Mouse (Mus musculus) intestine, postnatal 0 days (tissue): ENCODE measurements around the gene Crtap. TPM values are rescaled to one million over a fixed set of nuclear protein-coding genes. Genes with fewer than 3 reads are reported as not detected.

ENCODE experiments used
- ATAC-seq: fragments of 200-750 bp; cut with Nextera tagmentation; 2 replicates; pipeline ENCODE4 v1.8.0; 2017; ENCODE audit warnings: mild to moderate bottlenecking, moderate TSS enrichment, moderate library complexity
- H3K27ac ChIP-seq: fragments of 300-500 bp; sonication (generic); 2 replicates; pipeline ENCODE4 v1.5.1; 2014; ENCODE audit warnings: mild to moderate bottlenecking, low read depth, low read length, moderate library complexity
- H3K27me3 ChIP-seq: fragments of 300-500 bp; sonication (generic); replicated peaks from 2 replicates; pipeline ENCODE4 v1.6.1; 2014; ENCODE audit warnings: low read length, mixed read lengths; ENCODE audit not compliant: control insufficient read depth, insufficient read depth
- H3K36me3 ChIP-seq: fragments of 300-500 bp; sonication (generic); 2 replicates; pipeline ENCODE4 v1.6.1; 2014; ENCODE audit warnings: mild to moderate bottlenecking, moderate library complexity; ENCODE audit not compliant: control insufficient read depth, insufficient read depth
- H3K4me1 ChIP-seq: fragments of 300-500 bp; sonication (generic); replicated peaks from 2 replicates; pipeline ENCODE4 v1.6.1; 2014; ENCODE audit warnings: antibody characterized with exemption, low read length, mixed read lengths; ENCODE audit not compliant: control insufficient read depth, insufficient read depth
- H3K4me2 ChIP-seq: fragments of 300-500 bp; sonication (generic); replicated peaks from 2 replicates; pipeline ENCODE4 v1.6.1; 2014; ENCODE audit warnings: low read depth, mild to moderate bottlenecking, moderate library complexity
- H3K4me3 ChIP-seq: fragments of 300-500 bp; sonication (generic); 2 replicates; pipeline ENCODE4 v1.5.1; 2014; ENCODE audit warnings: low read depth, low read length
- H3K9ac ChIP-seq: fragments of 300-500 bp; sonication (generic); 2 replicates; pipeline ENCODE4 v1.6.1; 2014; ENCODE audit warnings: mild to moderate bottlenecking, low read depth, low read length
- H3K9me3 ChIP-seq: fragments of 300-500 bp; sonication (generic); 2 replicates; pipeline ENCODE4 v1.6.1; 2016; ENCODE audit warnings: mixed run types; ENCODE audit not compliant: control insufficient read depth
- CTCF ChIP-seq: sonication (generic); IDR thresholded peaks from 2 replicates; pipeline ENCODE4 v1.5.1; 2016; ENCODE audit warnings: low read depth, mild to moderate bottlenecking, control low read depth, antibody characterized with exemption, moderate library complexity
- WGBS: fragments of 180-500 bp; shearing (Covaris S2); extraction: QIAGEN DNeasy Blood & Tissue Kit; methylation state at CpG from one replicate; pipeline ENCODE4 v1.1.7; 2014; 5-methylcytosine and 5-hydroxymethylcytosine counted together
- polyA plus RNA-seq: library from polyadenylated mRNA; unstranded; fragments of >200 nt; fragmentation: Nextera tagmentation; extraction: Ambion mirVana; gene quantifications from 2 replicates; pipeline ENCODE4 v1.2.1, GENCODE M21; 2015

Gene Crtap
- polyA plus RNA-seq, 1 experiment from 2014 or later: 58.3 TPM

DNA sequence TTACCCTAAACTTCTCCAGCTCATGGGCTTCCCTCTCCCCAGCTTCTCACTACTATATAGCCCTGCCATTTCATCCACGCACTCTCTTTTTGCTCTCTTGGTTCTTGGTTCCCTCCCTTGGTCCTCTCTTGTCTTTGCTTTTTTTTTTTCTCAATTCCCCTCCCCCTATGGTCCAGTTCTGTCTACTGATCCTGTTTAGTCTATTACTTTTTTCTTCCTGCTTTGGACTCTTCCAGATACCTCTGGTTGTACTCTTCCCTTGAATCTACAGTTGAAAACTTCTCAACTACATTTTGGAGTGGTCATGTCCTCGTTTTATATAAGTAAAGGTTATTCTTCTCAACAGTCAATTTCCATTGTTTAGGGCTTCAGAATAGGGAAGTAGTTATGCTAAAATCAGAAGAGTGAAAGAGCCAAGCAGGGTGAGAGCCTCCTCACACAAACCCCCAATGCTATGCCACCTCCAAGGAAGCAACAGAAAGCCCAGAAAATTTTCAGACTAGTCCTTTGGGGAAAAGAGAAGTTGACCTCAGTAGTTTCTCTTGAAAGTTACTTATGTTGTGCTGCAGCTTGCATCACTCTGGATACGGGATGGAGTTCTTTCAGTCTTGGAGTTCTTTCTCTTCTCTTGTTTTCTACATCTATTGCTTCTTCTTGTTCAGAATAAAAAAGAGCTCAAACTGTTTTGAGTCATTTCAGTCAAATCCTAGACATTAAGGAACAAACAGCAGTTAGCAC is 64.3 kb downstream of the Crtap start:
- no peak for TF ChIP-seq CTCF
- H3K4me3 ChIP-seq: no peak overlapping the region
- H3K9ac ChIP-seq: no peak overlapping the region
- no peaks in the 10 kb centered on the region for H3K4me1 ChIP-seq
- no peak overlapping the region for H3K27ac ChIP-seq
- H3K9me3 ChIP-seq: no peaks in the 10 kb centered on the region
- no peak for ATAC-seq
- WGBS: 70% methylated on average over 3 of the region's 3 CpGs
- no peaks in the 10 kb centered on the region for H3K27me3 ChIP-seq
- no peaks in the 10 kb centered on the region for H3K36me3 ChIP-seq
- no peak overlapping the region for H3K4me2 ChIP-seq

Other genes starting within 250 kb of the Crtap start
- gene Bcl2a1c, start 60.5 kb downstream of the Crtap start, polyA plus RNA-seq: not detected in 2 replicates
- 491 and 524 TPM in 2 replicates for gene Glb1, start 10.4 kb upstream of the Crtap start, polyA plus RNA-seq
- gene Tmppe, start 10.4 kb upstream of the Crtap start, polyA plus RNA-seq: 25.7 and 30.0 TPM in 2 replicates
- 2.3 TPM in 2 replicates for gene Ccr4, start 114.2 kb upstream of the Crtap start, polyA plus RNA-seq
- gene C130032M10Rik, start 125.0 kb upstream of the Crtap start, polyA plus RNA-seq: not detected in 2 replicates
- 1.5 and 2.0 TPM in 2 replicates for gene Trim71, start 173.7 kb upstream of the Crtap start, polyA plus RNA-seq
- 22.5 and 25.0 TPM in 2 replicates for gene Cnot10, start 249.5 kb upstream of the Crtap start, polyA plus RNA-seq